13 mouse cellular contexts compared by ENCODE assay signal in the genomic region with DNA sequence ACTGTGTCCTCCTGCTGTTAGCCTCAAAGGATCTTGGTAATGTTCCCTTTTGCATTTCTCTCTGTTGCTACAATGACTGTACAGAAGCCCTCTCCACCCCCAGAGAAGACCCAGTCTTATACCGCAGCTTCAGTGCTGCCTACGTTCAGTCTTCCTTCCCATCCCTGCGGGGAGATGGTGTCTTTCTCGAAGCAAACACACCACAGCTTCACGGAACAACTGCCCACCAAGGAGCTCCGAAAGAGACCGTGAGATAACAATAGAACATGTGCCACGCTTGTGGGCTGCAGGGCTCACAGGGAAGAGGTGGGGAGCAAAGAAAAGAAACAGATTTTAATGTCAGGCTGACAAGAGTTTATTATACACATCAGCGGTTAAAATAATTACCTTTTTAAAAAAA. TPM values are rescaled to one million over a fixed set of nuclear protein-coding genes. Genes with fewer than 3 reads are reported as not detected.
DNase-seq lines count a peak whose midpoint lies in the region; ATAC-seq lines count a peak whose summit lies in the region.
"Had no signal": no experiment of that assay in that cellular context is flagged by ENCODE, and none has a peak within 500 bp of the region (broad histone marks: within the 10 kb centered on the region; RNA-seq: fewer than 3 reads in every experiment).

No protein-coding gene starts in this region.

- DNase-seq in forebrain, embryonic 11.5 days (ENCODE audit: low spot score): no peak
- DNase-seq in right cerebral cortex, adult 18-20 months: peak; percentile 82
- DNase-seq in right cerebral cortex, postnatal 4 days: no peak
- peak; percentile 67 to 75 for DNase-seq in left cerebral cortex, postnatal 14 days (ENCODE audit: low spot score in 2 of 2)
- no peak for DNase-seq in heart, adult 9 months (ENCODE audit: low spot score in 2 of 2)
- no peak for DNase-seq in gastrocnemius, postnatal 14 days
- DNase-seq: heart, postnatal 36 days; thymus, adult 18-20 months had no signal

- no peak overlapping the region for H3K4me2 ChIP-seq in forebrain, embryonic 12.5 days
- no peak overlapping the region for H3K4me2 ChIP-seq in forebrain, embryonic 11.5 days (ENCODE audit: low read depth, low read length, severe bottlenecking)
- no peak overlapping the region for H3K4me2 ChIP-seq in stomach, embryonic 15.5 days

- no peak overlapping the region for H3K9ac ChIP-seq in forebrain, embryonic 12.5 days
- no peak overlapping the region for H3K9ac ChIP-seq in forebrain, embryonic 11.5 days (ENCODE audit: low read length)
- no peak overlapping the region for H3K9ac ChIP-seq in stomach, embryonic 15.5 days

- no peaks in the 10 kb centered on the region for H3K27me3 ChIP-seq in forebrain, embryonic 12.5 days
- H3K27me3 ChIP-seq in forebrain, embryonic 11.5 days (ENCODE audit: control insufficient read depth, insufficient read depth, low read length): no peaks in the 10 kb centered on the region
- H3K27me3 ChIP-seq in stomach, embryonic 15.5 days (replicated peaks): no peaks in the 10 kb centered on the region

- H3K4me1 ChIP-seq in forebrain, embryonic 12.5 days: peaks cover 3% of the 10 kb centered on the region; the same call in 1 of the 2 replicates
- no peaks in the 10 kb centered on the region for H3K4me1 ChIP-seq in forebrain, embryonic 11.5 days (replicated peaks; ENCODE audit: control insufficient read depth, insufficient read depth, low read length)
- no peaks in the 10 kb centered on the region for H3K4me1 ChIP-seq in stomach, embryonic 15.5 days

- H3K36me3 ChIP-seq in forebrain, embryonic 12.5 days (replicated peaks): no peaks in the 10 kb centered on the region
- H3K36me3 ChIP-seq in forebrain, embryonic 11.5 days (ENCODE audit: control insufficient read depth, insufficient read depth, low read length): no peaks in the 10 kb centered on the region
- no peaks in the 10 kb centered on the region for H3K36me3 ChIP-seq in stomach, embryonic 15.5 days

- H3K27ac ChIP-seq in forebrain, embryonic 12.5 days: peak overlapping the region; percentile 43; the same call in 1 of the 2 replicates
- no peak overlapping the region for H3K27ac ChIP-seq in forebrain, embryonic 11.5 days (ENCODE audit: low read depth, low read length)
- peak overlapping the region; percentile 59 for H3K27ac ChIP-seq in stomach, embryonic 15.5 days

- intact Hi-C loops in left cerebral cortex, postnatal 14 days (cut with DNase I): no loop called here
- intact Hi-C loops in gastrocnemius, postnatal 14 days (cut with DNase I; ENCODE audit: low total_unique reads): no loop called here

- H3K4me3 ChIP-seq in forebrain, embryonic 12.5 days (replicated peaks): no peak overlapping the region
- H3K4me3 ChIP-seq in forebrain, embryonic 11.5 days (ENCODE audit: low read depth, low read length): no peak overlapping the region
- no peak overlapping the region for H3K4me3 ChIP-seq in stomach, embryonic 15.5 days (replicated peaks)
- H3K4me3 ChIP-seq: myocyte had no signal

- ATAC-seq in forebrain, embryonic 12.5 days (ENCODE audit: low FRiP score): no peak
- no peak for ATAC-seq in forebrain, embryonic 11.5 days (replicated peaks; ENCODE audit: low FRiP score)
- ATAC-seq in stomach, embryonic 15.5 days (ENCODE audit: insufficient read depth, low FRiP score, low read depth): no peak
- ATAC-seq: activated CD4-positive, CD25-positive, alpha-beta regulatory T cell, adult 4 months; lung, postnatal 0 days had no signal

- no peaks in the 10 kb centered on the region for H3K9me3 ChIP-seq in forebrain, embryonic 12.5 days
- no peaks in the 10 kb centered on the region for H3K9me3 ChIP-seq in forebrain, embryonic 11.5 days (ENCODE audit: control insufficient read depth, low read length)
- no peaks in the 10 kb centered on the region for H3K9me3 ChIP-seq in stomach, embryonic 15.5 days

- 47% methylated on average over 9 of the region's 9 CpGs for WGBS in forebrain, embryonic 12.5 days
- 55% methylated on average over 9 of the region's 9 CpGs for WGBS in forebrain, embryonic 11.5 days
- 36% methylated on average over 9 of the region's 9 CpGs for WGBS in stomach, embryonic 15.5 days

RNA-seq across cellular contexts. Expression of a gene that starts 46.7 kb away (rescaled TPM):
- 4.6 and 6.0 TPM in 2 replicates for polyA plus RNA-seq in forebrain, embryonic 12.5 days (2016; fragmentation: Nextera tagmentation; extraction: Ambion mirVana)
- polyA plus RNA-seq in forebrain, embryonic 11.5 days (2014; fragmentation: Nextera tagmentation; extraction: Ambion mirVana): 6.0 and 6.1 TPM in 2 replicates
- total RNA-seq in left cerebral cortex, postnatal 14 days (2021): 100 to 1,000 TPM; 248 to 271 TPM
- polyA plus RNA-seq in stomach, embryonic 15.5 days (2015; fragmentation: Nextera tagmentation; extraction: Ambion mirVana): 6.3 and 6.5 TPM in 2 replicates
- 1 to 10 TPM; 8.7 TPM for total RNA-seq in gastrocnemius, postnatal 14 days (2021)

Comparison
In these comparisons a context has a peak if more than half of its experiments do, and no peak if none do; other contexts are left out.
1. DNase-seq: peak in right cerebral cortex, adult 18-20 months (single experiment) and left cerebral cortex, postnatal 14 days (2 of 2); none in forebrain, embryonic 11.5 days (single experiment), right cerebral cortex, postnatal 4 days (single experiment), heart, adult 9 months (0 of 2) and gastrocnemius, postnatal 14 days (single experiment).